ENCODE assay signal across 11 mouse cellular contexts in genomic region chr2:93303260-93303584, GRCm38 (mm10). TPM values are rescaled to one million over a fixed set of nuclear protein-coding genes. Genes with fewer than 3 reads are reported as not detected.
A peak's percentile ranks its signal among the peaks of the same experiment; 100 is the strongest.
DNase-seq lines count a peak whose midpoint lies in the region; ATAC-seq and TF ChIP-seq lines count a peak whose summit lies in the region.
"Had no signal": no experiment of that assay in that cellular context is flagged by ENCODE, and none has a peak within 500 bp of the region (broad histone marks: within the 10 kb centered on the region; RNA-seq: fewer than 3 reads in every experiment).

No protein-coding gene starts in this region.

- TF ChIP-seq CTCF in layer of hippocampus, adult 2 months (conservative IDR thresholded peaks at IDR 0.05) = no peak

- ATAC-seq in heart, embryonic 12.5 days (ENCODE audit: insufficient number of reproducible peaks, low FRiP score) = no peak
- no peak; the same call in 1 of the 2 replicates for ATAC-seq in lung, embryonic 16.5 days (ENCODE audit: low read depth)
- no peak for ATAC-seq in liver, embryonic 13.5 days (ENCODE audit: low read depth)

- H3K9ac ChIP-seq in heart, embryonic 12.5 days = no peak overlapping the region
- no peak overlapping the region for H3K9ac ChIP-seq in lung, embryonic 16.5 days (ENCODE audit: low read length)
- H3K9ac ChIP-seq in liver, embryonic 13.5 days = no peak overlapping the region

- no peaks in the 10 kb centered on the region for H3K27me3 ChIP-seq in heart, embryonic 12.5 days (replicated peaks)
- H3K27me3 ChIP-seq in lung, embryonic 16.5 days (ENCODE audit: control insufficient read depth, insufficient read depth, low read depth, low read length) = no peaks in the 10 kb centered on the region
- H3K27me3 ChIP-seq in liver, embryonic 13.5 days = no peaks in the 10 kb centered on the region

- no peak overlapping the region for H3K4me3 ChIP-seq in heart, embryonic 12.5 days
- no peak overlapping the region for H3K4me3 ChIP-seq in lung, embryonic 16.5 days (ENCODE audit: low read length)
- H3K4me3 ChIP-seq in liver, embryonic 13.5 days (replicated peaks) = no peak overlapping the region
- H3K4me3 ChIP-seq in layer of hippocampus, adult 2 months = no peak overlapping the region

- H3K36me3 ChIP-seq in heart, embryonic 12.5 days = peaks cover 34% of the 10 kb centered on the region
- no peaks in the 10 kb centered on the region for H3K36me3 ChIP-seq in lung, embryonic 16.5 days (ENCODE audit: control insufficient read depth, insufficient read depth, low read length)
- H3K36me3 ChIP-seq in liver, embryonic 13.5 days = no peaks in the 10 kb centered on the region

- DNase-seq in heart, adult 18-20 months = no peak
- DNase-seq in lung, postnatal 4 days = no peak
- DNase-seq in liver, embryonic 13.5 days = no peak
- DNase-seq in spleen, postnatal 14 days (ENCODE audit: low spot score in 2 of 2) = no peak
- DNase-seq in adrenal gland, adult 2 months = no peak
- no peak for DNase-seq in layer of hippocampus, adult 2 months (ENCODE audit: low spot score in 2 of 2)
- DNase-seq: B cell, adult 2 months had no signal

- WGBS in heart, embryonic 12.5 days = 49% methylated on average over 5 of the region's 5 CpGs
- 48% methylated on average over 5 of the region's 5 CpGs for WGBS in lung, embryonic 16.5 days
- 52% methylated on average over 5 of the region's 5 CpGs for WGBS in liver, embryonic 13.5 days (ENCODE audit: insufficient replicate concordance)

- no peaks in the 10 kb centered on the region for H3K9me3 ChIP-seq in heart, embryonic 12.5 days (replicated peaks)
- H3K9me3 ChIP-seq in lung, embryonic 16.5 days (ENCODE audit: control insufficient read depth, low read length) = no peaks in the 10 kb centered on the region
- no peaks in the 10 kb centered on the region for H3K9me3 ChIP-seq in liver, embryonic 13.5 days (replicated peaks)

- peaks cover 44% of the 10 kb centered on the region for H3K4me1 ChIP-seq in heart, embryonic 12.5 days (replicated peaks)
- H3K4me1 ChIP-seq in lung, embryonic 16.5 days (replicated peaks; ENCODE audit: control insufficient read depth, insufficient read depth, low read length) = peaks cover 3% of the 10 kb centered on the region; the same call in 1 of the 2 replicates
- no peaks in the 10 kb centered on the region; the same call in 1 of the 2 replicates for H3K4me1 ChIP-seq in liver, embryonic 13.5 days (replicated peaks)

- H3K27ac ChIP-seq in heart, embryonic 12.5 days (ENCODE audit: poor library complexity, severe bottlenecking) = peak overlapping the region; percentile 86
- H3K27ac ChIP-seq in lung, embryonic 16.5 days (ENCODE audit: low read length) = peak overlapping the region; percentile 78
- H3K27ac ChIP-seq in liver, embryonic 13.5 days = 0 out of 2 replicates have a peak overlapping the region, but pooled peaks have one; percentile 3
- no peak overlapping the region for H3K27ac ChIP-seq in layer of hippocampus, adult 2 months

- H3K4me2 ChIP-seq in heart, embryonic 12.5 days = no peak overlapping the region
- H3K4me2 ChIP-seq in lung, embryonic 16.5 days (ENCODE audit: low read depth, low read length) = no peak overlapping the region
- H3K4me2 ChIP-seq in liver, embryonic 13.5 days = no peak overlapping the region

RNA-seq across cellular contexts. Expression of gene Tspan18, which starts 31.1 kb away (rescaled TPM):
- 58.5 and 63.8 TPM in 2 replicates for polyA plus RNA-seq in heart, embryonic 12.5 days (2016; fragmentation: Nextera tagmentation; extraction: Ambion mirVana)
- 10 to 100 TPM; 11.7 to 13.3 TPM for total RNA-seq in heart, adult 18-20 months (2021)
- polyA plus RNA-seq in lung, embryonic 16.5 days (2015; fragmentation: Nextera tagmentation; extraction: Ambion mirVana) = 24.8 and 29.7 TPM in 2 replicates
- 3.7 and 3.9 TPM in 2 replicates for polyA plus RNA-seq in liver, embryonic 13.5 days (2015; fragmentation: Nextera tagmentation; extraction: Ambion mirVana)
- total RNA-seq in adrenal gland, adult 2 months (2021) = 10 to 100 TPM; 48.1 to 57.7 TPM
- 156 and 192 TPM in 2 replicates for polyA plus RNA-seq in adrenal gland, adult 2 months (2012; rRNA removed)
- total RNA-seq in layer of hippocampus, adult 2 months (2021) = 10 to 100 TPM; 39.1 to 40.2 TPM
- total RNA-seq: granulocyte monocyte progenitor cell, adult 5-6 weeks; megakaryocyte progenitor cell, adult 5-6 weeks had no signal
